Mouse (Mus musculus) lung, adult 2 months (tissue): ENCODE measurements around the gene Stab2.

Experiments used
- CTCF ChIP-seq: fragments of 200-500 bp; IDR thresholded peaks from 2 replicates; pipeline ENCODE4 v1.5.1; 2011; ENCODE audit warnings: mild to moderate bottlenecking, low read length, control low read depth; ENCODE audit not compliant: insufficient read depth
- POLR2A ChIP-seq: fragments of 200-500 bp; IDR thresholded peaks from 2 replicates; pipeline ENCODE4 v1.6.1; 2011; ENCODE audit warnings: low read depth, mild to moderate bottlenecking, control low read depth, low read length, borderline replicate concordance; ENCODE audit errors: extremely low read depth

GRCm38 (mm10) chr10:86849087-86849486 lies 158.7 kb downstream of the Stab2 start:
- TF ChIP-seq CTCF (no peak), POLR2A (no peak)
